Mouse (Mus musculus) spleen, adult 18-20 months (tissue): ENCODE data around the gene Uchl4.
"Not testable (repeated sequence)": the region's sequence is repeated elsewhere in the genome, so short reads cannot be mapped to it uniquely, and the experiment has no call there.

Experiments used
- DNase-seq, 2 experiments: peaks; one replicate each; pipeline ENCODE4 v3.0.0; 2022; ENCODE audit warnings: mixed read lengths in 2 of 2

The Uchl4 gene

DNA sequence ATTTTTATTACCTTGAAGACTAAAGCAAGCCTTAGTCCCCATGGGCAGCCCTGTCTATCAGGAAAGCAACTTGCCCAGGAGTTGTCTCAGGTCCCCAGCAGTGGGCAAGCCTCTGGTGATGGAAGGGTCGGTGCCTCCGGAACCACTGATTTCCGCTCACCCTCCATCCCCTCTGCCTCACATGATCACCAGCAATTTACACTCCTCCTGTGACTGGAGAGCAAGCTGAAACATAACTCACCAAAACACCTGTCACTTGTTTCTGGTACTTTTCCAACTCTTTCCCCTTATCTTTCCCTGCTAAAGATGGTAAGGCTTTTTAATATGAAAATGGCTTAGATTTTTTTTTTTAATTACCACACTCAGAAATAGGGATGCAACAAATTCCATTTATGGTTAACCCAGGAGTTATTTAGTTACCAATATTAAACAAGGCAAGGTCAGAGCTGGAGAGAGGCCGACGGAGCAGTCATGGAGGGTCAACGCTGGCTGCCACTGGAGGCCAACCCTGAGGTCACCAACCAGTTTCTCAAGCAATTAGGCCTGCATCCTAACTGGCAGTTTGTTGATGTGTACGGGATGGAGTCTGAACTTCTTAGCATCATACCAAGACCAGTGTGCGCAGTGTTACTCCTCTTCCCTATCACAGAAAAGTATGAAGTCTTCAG, at the start of gene Uchl4:
Gene Uchl4, plus strand, starts transcription at position 434 of the 668 bp plus-strand sequence.
- DNase-seq: no peak

DNA sequence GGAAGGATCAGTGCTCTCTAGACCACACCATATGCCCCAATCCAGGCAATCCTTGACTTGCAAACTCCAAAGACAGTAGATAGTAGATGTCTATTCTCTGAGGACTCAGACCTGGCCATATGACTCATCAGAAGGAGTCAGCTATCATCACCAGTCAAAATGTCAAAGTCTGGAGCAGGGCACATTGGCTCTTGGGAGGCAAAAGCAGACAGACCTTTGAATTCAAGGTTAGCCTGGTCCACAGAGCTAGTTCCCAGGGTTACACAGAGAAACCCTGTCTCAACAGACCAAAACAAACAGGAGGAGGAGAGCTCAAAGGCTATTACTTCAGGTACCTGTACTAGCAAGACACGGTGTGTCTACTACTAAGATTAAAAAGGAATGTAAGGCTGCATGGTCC, 41.1 kb upstream of the Uchl4 start:
- no peak for DNase-seq

DNA sequence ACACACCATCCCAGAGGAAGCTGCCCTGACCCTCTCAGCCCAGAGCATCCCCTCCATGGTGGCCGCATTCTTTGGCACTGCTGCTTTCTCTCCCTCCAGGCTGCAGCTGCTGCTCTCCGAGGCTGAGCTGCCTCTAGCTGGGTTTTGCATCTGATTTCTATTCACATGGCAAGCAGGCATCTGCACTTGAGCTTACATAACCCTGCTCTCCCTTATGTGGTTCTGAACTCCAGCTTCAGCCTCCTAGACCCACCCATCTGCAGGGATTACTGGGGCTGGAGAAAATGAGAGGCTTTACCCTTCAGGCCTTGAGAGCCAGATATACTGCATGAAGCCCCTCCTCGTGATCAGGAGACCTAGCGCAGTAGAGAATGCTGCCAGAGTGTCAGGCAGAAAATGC, 39.4 kb upstream of the Uchl4 start:
- DNase-seq: no peak

- no peak for DNase-seq
Observed at GRCm38 (mm10) chr9:64197524-64197923, 37.5 kb upstream of the Uchl4 start.

GRCm38 (mm10) chr9:64198068-64198762, 36.8 kb upstream of the Uchl4 start:
- no peak for DNase-seq

DNA sequence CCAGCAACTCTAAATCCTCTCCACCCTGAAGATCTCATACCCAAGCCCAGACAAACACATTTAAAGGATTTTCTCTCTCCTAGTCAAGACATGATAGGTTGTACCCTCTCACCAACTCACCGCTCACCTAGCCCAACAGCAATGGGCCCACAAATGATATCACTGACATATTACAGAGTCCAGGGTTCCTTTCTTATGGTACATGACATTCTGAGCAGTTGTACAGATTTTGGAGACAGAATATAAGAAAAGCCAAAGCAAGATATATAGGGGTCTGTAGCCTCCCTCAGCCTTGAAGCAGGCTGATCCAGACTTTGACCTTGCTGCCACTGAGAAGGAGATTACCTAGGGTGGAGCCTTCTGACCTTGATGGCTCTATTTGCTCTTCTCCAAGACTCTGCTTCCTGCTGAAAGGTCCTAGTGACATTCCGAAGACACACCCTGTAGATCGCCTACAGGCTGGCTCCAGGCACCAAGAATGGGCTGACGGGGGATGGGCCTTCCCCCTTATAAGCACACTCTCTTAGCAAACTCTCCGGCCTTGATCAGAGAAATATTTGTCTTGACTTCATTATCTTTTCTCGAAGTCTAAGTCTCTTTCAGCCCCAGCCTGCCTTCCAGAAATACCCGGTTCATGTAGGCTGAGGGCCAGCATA, 36.1 kb upstream of the Uchl4 start:
- not testable (repeated sequence) for DNase-seq

- no peak for DNase-seq
Observed at GRCm38 (mm10) chr9:64199897-64200296, 35.1 kb upstream of the Uchl4 start.

- DNase-seq: no peak
Observed at GRCm38 (mm10) chr9:64202331-64202730, 32.7 kb upstream of the Uchl4 start.

GRCm38 (mm10) chr9:64202866-64203265, 32.1 kb upstream of the Uchl4 start:
- no peak for DNase-seq

DNA sequence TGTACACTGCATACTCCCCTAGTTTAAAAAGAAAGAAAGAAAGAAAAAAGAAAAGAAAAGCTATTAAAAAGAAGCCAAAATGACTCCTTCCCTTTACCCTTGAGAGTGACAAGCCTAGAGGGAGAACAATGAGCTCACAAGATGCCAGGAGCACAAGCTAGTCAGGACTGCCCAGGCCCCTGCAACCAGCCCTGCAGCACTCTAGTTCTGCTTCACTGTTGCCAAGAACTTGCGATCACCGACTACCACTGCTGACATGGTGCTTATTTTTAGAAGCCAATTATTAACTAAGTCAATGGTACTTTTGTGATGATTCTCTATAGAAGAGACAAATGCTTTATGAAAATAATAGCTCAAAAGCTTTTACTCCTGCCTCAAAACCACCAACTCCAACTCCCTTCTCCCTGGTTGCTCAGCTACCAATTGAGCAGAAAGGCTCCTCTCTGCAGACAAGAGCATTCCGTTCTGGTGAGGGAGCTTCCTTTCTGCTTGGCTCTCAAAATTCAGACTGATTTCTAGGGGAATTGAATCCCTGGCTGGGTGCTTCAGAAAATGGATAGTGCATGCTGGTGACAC, 27.4 kb upstream of the Uchl4 start:
- DNase-seq: no peak

DNA sequence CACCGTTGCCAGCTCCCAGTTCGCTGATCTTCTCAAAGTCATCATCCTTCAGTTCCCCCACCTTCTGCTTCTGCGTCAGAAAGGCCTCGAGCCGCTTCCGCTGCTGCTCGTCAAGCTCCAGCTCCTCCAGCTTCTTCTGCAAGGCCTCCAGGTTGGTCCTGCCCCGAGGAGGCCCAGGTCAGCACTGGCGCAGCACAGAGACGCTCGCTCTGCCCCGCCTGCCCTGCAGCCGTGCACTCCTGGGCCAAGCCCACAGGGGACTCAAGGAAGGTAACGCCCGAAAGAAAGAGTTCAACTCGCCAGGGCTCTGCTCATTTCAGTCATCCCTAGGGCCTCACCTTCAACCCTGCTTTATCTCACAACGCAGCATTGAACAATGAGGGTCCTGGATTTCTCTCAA, 20.5 kb upstream of the Uchl4 start:
- DNase-seq: no peak

- DNase-seq: no peak
Observed at GRCm38 (mm10) chr9:64216090-64216489, 18.9 kb upstream of the Uchl4 start.

DNA sequence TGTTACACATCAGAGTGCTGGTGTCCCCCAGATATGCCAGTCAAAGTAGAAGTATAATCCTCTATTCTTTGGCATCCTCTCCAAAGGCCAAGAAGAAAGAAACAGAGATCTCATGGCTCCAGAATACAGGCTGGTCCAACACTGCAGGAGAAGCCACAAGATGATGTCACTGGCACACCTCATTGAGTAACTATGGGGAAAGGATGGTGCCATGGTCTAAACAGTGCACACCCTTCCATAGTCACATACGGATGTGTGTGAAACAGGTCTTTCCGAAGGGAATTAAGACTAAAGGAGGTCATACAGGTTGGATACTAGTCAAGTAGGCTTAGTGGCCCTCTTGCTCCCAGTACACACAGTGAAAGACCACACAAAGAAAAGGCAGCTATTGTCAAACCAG, 18.4 kb upstream of the Uchl4 start:
- DNase-seq: no peak

DNA sequence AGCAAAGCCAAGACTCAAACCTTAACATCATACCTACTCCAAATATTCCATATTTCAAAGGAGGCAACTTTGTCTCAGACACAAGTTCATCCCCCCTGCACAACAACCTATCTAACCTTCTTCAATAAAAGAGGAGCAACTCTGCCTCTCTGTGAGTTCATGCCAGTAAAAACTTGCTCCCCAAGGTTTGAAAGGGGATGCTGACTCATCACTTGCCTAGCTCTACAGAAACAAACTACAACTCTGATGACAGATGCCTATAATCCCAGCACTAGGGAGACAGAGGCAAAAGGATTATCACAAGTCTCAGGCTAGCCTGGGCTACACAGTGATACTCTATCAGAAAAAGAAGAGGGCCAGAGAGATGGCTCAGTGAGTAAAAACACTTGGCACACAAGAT, 17.1 kb upstream of the Uchl4 start:
- no peak for DNase-seq

DNA sequence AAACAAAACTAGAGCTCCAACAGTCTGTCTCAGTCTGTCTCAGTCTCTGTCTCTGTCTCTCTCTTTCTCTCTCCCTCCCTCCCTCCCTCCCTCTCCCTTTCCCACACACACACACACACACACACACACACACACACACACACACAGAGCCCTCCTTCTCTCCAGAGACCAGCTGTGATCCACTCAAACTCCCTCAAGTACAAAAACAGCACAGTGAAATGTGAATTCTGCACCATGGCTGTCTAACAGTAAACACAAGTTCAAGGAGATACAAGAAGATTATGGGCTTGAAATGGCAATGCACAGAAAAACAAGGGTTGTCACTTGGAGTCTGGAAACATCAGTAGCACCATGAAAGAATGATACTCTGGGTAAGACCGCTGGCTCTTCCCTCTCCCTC, 15.7 kb upstream of the Uchl4 start:
- DNase-seq: no peak

GRCm38 (mm10) chr9:64219772-64220420, 15.1 kb upstream of the Uchl4 start:
- no peak for DNase-seq

- no peak for DNase-seq
Observed at GRCm38 (mm10) chr9:64220603-64221002, 14.4 kb upstream of the Uchl4 start.

DNA sequence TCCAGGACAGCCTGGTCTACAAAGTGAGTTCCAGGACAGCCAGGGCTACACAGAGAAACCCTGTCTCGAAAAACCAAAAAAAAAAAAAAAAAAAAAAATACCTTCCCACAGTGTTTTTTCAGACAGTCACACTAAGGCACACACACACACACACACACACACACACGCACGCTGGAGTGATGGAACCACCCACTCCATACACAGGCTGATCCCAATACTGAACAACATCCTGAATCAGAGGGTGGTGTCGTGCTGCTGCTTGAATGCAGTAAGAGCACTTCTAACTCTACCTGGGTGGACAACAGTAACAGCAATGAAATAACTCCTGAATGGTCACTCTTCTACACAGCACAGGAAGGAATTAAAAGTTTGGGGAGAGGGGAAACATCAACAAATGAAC, 13.5 kb upstream of the Uchl4 start:
- no peak for DNase-seq

GRCm38 (mm10) chr9:64222098-64222497, 12.9 kb upstream of the Uchl4 start:
- DNase-seq: no peak

DNA sequence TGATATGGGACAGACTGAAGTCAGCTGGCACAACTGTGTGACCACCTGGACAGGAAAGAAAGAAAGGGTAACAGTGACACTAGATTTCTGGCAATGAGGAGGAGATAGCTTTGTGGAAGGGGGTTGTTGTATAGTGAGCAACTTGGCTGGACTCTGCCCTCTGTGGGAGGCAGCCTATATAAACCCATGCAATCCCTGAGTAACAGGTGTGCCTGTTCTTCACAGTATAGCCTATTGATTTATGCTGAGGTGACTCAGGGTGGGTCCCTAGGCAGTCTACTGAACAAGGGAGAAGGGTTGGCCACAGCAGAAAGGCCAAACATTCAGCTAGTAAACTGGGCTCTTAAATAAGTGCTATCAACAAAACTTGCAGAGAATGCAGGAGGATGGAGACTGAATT, 9.2 kb upstream of the Uchl4 start:
- no peak for DNase-seq

- no peak for DNase-seq
Observed at GRCm38 (mm10) chr9:64227736-64228135, 7.3 kb upstream of the Uchl4 start.

DNA sequence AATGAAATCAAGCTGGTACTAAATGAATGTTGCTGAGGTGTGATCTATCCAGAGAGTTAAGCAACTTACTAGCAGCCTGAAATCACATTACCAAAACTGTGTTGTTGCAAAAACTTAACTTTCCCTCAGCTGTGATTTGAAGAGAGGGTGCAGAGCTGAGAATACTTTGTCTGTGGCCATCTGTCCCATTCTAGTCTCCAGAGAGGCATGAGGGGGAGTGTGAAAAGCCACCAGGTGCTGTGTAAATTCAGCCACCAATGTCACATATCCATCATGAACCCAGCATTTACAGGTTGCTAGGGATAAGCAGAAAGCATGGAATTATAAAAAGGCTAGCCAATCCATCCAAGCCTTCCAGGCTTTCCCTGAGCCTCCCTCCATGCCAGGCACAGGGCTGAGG, 6.0 kb upstream of the Uchl4 start:
- no peak for DNase-seq

- no peak for DNase-seq
Observed at GRCm38 (mm10) chr9:64231171-64231570, 3.8 kb upstream of the Uchl4 start.
